Mouse (Mus musculus): Measurements from ENCODE around the gene Tsc22d1. TPM values are rescaled to one million over a fixed set of nuclear protein-coding genes. Genes with fewer than 3 reads are reported as not detected.
A peak's percentile ranks its signal among the peaks of the same experiment; 100 is the strongest.

Tsc22d1 gene
- polyA plus RNA-seq, 1 experiment = 1,170 TPM

- H3K4me1 ChIP-seq = no peaks in the 10 kb centered on the region; the same call in 1 of the 2 replicates
- TF ChIP-seq GATA1 (IDR thresholded peaks at IDR 0.05; ENCODE audit: borderline replicate concordance, low read length) (no peak), FLI1 (IDR thresholded peaks at IDR 0.05; ENCODE audit: low read length) (no peak)
- no peak overlapping the region for H3K4me3 ChIP-seq (replicated peaks)
- no peaks in the 10 kb centered on the region for H3K9me3 ChIP-seq
- H3K36me3 ChIP-seq (replicated peaks; ENCODE audit: low read length) = no peaks in the 10 kb centered on the region
- H3K27me3 ChIP-seq (replicated peaks) = peaks cover 38% of the 10 kb centered on the region
Observed at GRCm38 (mm10) chr14:76497187-76497586, 82.4 kb downstream of the Tsc22d1 start.

- Histone ChIP-seq H3K4me3 (replicated peaks) (no peak overlapping the region), H3K27me3 (replicated peaks) (peaks cover 31% of the 10 kb centered on the region), H3K4me1 (peaks cover under 1% of the 10 kb centered on the region), H3K9me3 (no peaks in the 10 kb centered on the region), H3K36me3 (replicated peaks; ENCODE audit: low read length) (no peaks in the 10 kb centered on the region)
- TF ChIP-seq FLI1 (IDR thresholded peaks at IDR 0.05; ENCODE audit: low read length) = no peak
- TF ChIP-seq GATA1 (IDR thresholded peaks at IDR 0.05; ENCODE audit: borderline replicate concordance, low read length) = no peak
Observed at GRCm38 (mm10) chr14:76498210-76498609, 83.4 kb downstream of the Tsc22d1 start.

- TF ChIP-seq GATA1 (IDR thresholded peaks at IDR 0.05; ENCODE audit: borderline replicate concordance, low read length) (no peak), FLI1 (IDR thresholded peaks at IDR 0.05; ENCODE audit: low read length) (no peak)
- Histone ChIP-seq H3K9me3 (no peaks in the 10 kb centered on the region), H3K4me1 (peaks cover 7% of the 10 kb centered on the region), H3K27me3 (replicated peaks) (peaks cover 21% of the 10 kb centered on the region), H3K4me3 (replicated peaks) (no peak overlapping the region), H3K36me3 (replicated peaks; ENCODE audit: low read length) (no peaks in the 10 kb centered on the region)
Observed at GRCm38 (mm10) chr14:76499492-76499891, 84.7 kb downstream of the Tsc22d1 start.

DNA sequence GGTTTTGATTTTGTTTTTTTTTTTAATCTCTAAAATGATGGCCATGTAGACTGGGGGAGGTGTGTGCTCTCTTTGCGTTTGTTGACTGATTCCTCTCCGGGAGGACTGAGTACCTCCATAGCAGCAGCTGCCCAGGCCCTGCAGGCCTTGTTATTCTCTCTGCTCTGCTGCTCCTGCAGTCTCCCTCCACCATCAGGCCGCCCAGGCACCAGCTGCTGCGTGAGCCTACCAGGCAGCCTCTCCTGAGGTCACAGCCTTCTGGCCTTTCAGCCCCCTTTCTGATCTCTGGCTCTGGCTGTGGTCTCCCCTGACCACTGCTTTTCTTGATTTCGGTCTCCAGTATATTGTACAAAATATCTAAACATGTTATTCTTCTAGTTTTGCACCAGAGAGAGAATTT is 85.3 kb downstream of the Tsc22d1 start:
- Histone ChIP-seq H3K36me3 (replicated peaks; ENCODE audit: low read length) (no peaks in the 10 kb centered on the region), H3K9me3 (no peaks in the 10 kb centered on the region), H3K27me3 (replicated peaks) (peaks cover 18% of the 10 kb centered on the region), H3K4me1 (peaks cover 7% of the 10 kb centered on the region), H3K4me3 (replicated peaks) (no peak overlapping the region)
- no peak for TF ChIP-seq FLI1 (IDR thresholded peaks at IDR 0.05; ENCODE audit: low read length)
- no peak for TF ChIP-seq GATA1 (IDR thresholded peaks at IDR 0.05; ENCODE audit: borderline replicate concordance, low read length)

GRCm38 (mm10) chr14:76503231-76503851 is 88.6 kb downstream of the Tsc22d1 start:
- H3K9me3 ChIP-seq = no peaks in the 10 kb centered on the region
- H3K36me3 ChIP-seq (replicated peaks; ENCODE audit: low read length) = peaks cover 31% of the 10 kb centered on the region
- no peak for TF ChIP-seq GATA1 (IDR thresholded peaks at IDR 0.05; ENCODE audit: borderline replicate concordance, low read length)
- no peak for TF ChIP-seq FLI1 (IDR thresholded peaks at IDR 0.05; ENCODE audit: low read length)
- peaks cover 10% of the 10 kb centered on the region for H3K27me3 ChIP-seq (replicated peaks)
- peak overlapping the region; percentile 93 for H3K4me3 ChIP-seq (replicated peaks)
- peaks cover 37% of the 10 kb centered on the region for H3K4me1 ChIP-seq

- Histone ChIP-seq H3K36me3 (replicated peaks; ENCODE audit: low read length) (peaks cover 31% of the 10 kb centered on the region), H3K4me1 (peaks cover 37% of the 10 kb centered on the region), H3K4me3 (replicated peaks) (peak overlapping the region; percentile 93), H3K9me3 (no peaks in the 10 kb centered on the region), H3K27me3 (replicated peaks) (peaks cover 12% of the 10 kb centered on the region)
- no peak for TF ChIP-seq FLI1 (IDR thresholded peaks at IDR 0.05; ENCODE audit: low read length)
Observed at GRCm38 (mm10) chr14:76504121-76504737, 89.5 kb downstream of the Tsc22d1 start.

- TF ChIP-seq GATA1 (IDR thresholded peaks at IDR 0.05; ENCODE audit: borderline replicate concordance, low read length) (no peak), FLI1 (IDR thresholded peaks at IDR 0.05; ENCODE audit: low read length) (no peak)
- peaks cover under 1% of the 10 kb centered on the region for H3K9me3 ChIP-seq
- H3K4me1 ChIP-seq = peaks cover 37% of the 10 kb centered on the region
- peaks cover 32% of the 10 kb centered on the region for H3K36me3 ChIP-seq (replicated peaks; ENCODE audit: low read length)
- peaks cover 10% of the 10 kb centered on the region for H3K27me3 ChIP-seq (replicated peaks)
- H3K4me3 ChIP-seq (replicated peaks) = peak overlapping the region; percentile 93
Observed at GRCm38 (mm10) chr14:76505101-76505438, 90.3 kb downstream of the Tsc22d1 start.

- Histone ChIP-seq H3K27me3 (replicated peaks) (peaks cover 11% of the 10 kb centered on the region), H3K4me1 (peaks cover 37% of the 10 kb centered on the region), H3K36me3 (replicated peaks; ENCODE audit: low read length) (peaks cover 35% of the 10 kb centered on the region), H3K9me3 (peaks cover 5% of the 10 kb centered on the region), H3K4me3 (replicated peaks) (peak overlapping the region; percentile 93)
- TF ChIP-seq GATA1 (IDR thresholded peaks at IDR 0.05; ENCODE audit: borderline replicate concordance, low read length) (no peak), FLI1 (IDR thresholded peaks at IDR 0.05; ENCODE audit: low read length) (no peak)
Observed at GRCm38 (mm10) chr14:76505439-76506220, 90.9 kb downstream of the Tsc22d1 start.

- H3K27me3 ChIP-seq (replicated peaks) = peaks cover 8% of the 10 kb centered on the region
- peak overlapping the region; percentile 93 for H3K4me3 ChIP-seq (replicated peaks)
- H3K4me1 ChIP-seq = peaks cover 37% of the 10 kb centered on the region
- TF ChIP-seq GATA1 (IDR thresholded peaks at IDR 0.05; ENCODE audit: borderline replicate concordance, low read length) (no peak), FLI1 (IDR thresholded peaks at IDR 0.05; ENCODE audit: low read length) (no peak)
- H3K9me3 ChIP-seq = peaks cover 7% of the 10 kb centered on the region
- peaks cover 35% of the 10 kb centered on the region for H3K36me3 ChIP-seq (replicated peaks; ENCODE audit: low read length)
Observed at GRCm38 (mm10) chr14:76506425-76507205, 91.9 kb downstream of the Tsc22d1 start.
